19 mouse cellular contexts compared by ENCODE assay signal in genomic region chr16:95745685-95746084, GRCm38 (mm10).
"Had no signal": no experiment of that assay in that cellular context is flagged by ENCODE, and none has a peak within 500 bp of the region (broad histone marks: within the 10 kb centered on the region; RNA-seq: fewer than 3 reads in every experiment).

No protein-coding gene starts in this region.

- H3K27ac ChIP-seq: kidney, postnatal 0 days; layer of hippocampus, adult 2 months; limb, embryonic 12.5 days; liver, embryonic 14.5 days; midbrain, embryonic 15.5 days; neural tube, embryonic 12.5 days had no signal

- H3K4me3 ChIP-seq: layer of hippocampus, adult 2 months; limb, embryonic 12.5 days; megakaryocyte, embryonic 14.5 days; midbrain, embryonic 15.5 days; neural tube, embryonic 12.5 days had no signal

- H3K4me1 ChIP-seq: neural tube, embryonic 12.5 days had no signal

- H3K27me3 ChIP-seq: limb, embryonic 12.5 days; midbrain, embryonic 15.5 days; neural tube, embryonic 12.5 days had no signal

- ATAC-seq: lung, postnatal 0 days; midbrain, embryonic 15.5 days had no signal

- H3K36me3 ChIP-seq: limb, embryonic 12.5 days; midbrain, embryonic 15.5 days; neural tube, embryonic 12.5 days had no signal

- H3K9me3 ChIP-seq: limb, embryonic 12.5 days; midbrain, embryonic 15.5 days; neural tube, embryonic 12.5 days had no signal

- DNase-seq: kidney, adult 8-10 months; kidney, postnatal 4 days; liver; lung, adult 18-20 months; lung, postnatal 4 days; retina, postnatal 1 day; right cerebral cortex, postnatal 4 days; spleen, adult 18-20 months; thymus, adult 2 months; thymus, postnatal 25 days had no signal

- H3K4me2 ChIP-seq: limb, embryonic 12.5 days; midbrain, embryonic 11.5 days; midbrain, embryonic 15.5 days; neural tube, embryonic 12.5 days had no signal

- H3K9ac ChIP-seq: limb, embryonic 12.5 days; liver, embryonic 14.5 days; midbrain, embryonic 15.5 days; neural tube, embryonic 12.5 days had no signal
